Mouse (Mus musculus) testis, adult 2 months (tissue): ENCODE data around the gene Muc5ac. TPM values are rescaled to one million over a fixed set of nuclear protein-coding genes. Genes with fewer than 3 reads are reported as not detected.

Experiments used
- H3K27ac ChIP-seq: fragments of 200-500 bp; 2 replicates; pipeline ENCODE4 v1.5.1; 2012; ENCODE audit warnings: low read depth, low read length; ENCODE audit not compliant: control insufficient read depth, insufficient read depth
- H3K27me3 ChIP-seq: fragments of 200-500 bp; 2 replicates; pipeline ENCODE4 v1.6.1; 2012; ENCODE audit warnings: mild to moderate bottlenecking, low read length, moderate library complexity; ENCODE audit not compliant: control insufficient read depth, insufficient read depth
- H3K36me3 ChIP-seq: fragments of 200-500 bp; 2 replicates; pipeline ENCODE4 v1.6.1; 2012; ENCODE audit warnings: mild to moderate bottlenecking, low read length; ENCODE audit not compliant: control insufficient read depth, insufficient read depth
- H3K4me1 ChIP-seq: fragments of 200-500 bp; 2 replicates; pipeline ENCODE4 v1.6.1; 2012; ENCODE audit warnings: low read length; ENCODE audit not compliant: control insufficient read depth, insufficient read depth
- H3K4me3 ChIP-seq: fragments of 200-500 bp; 2 replicates; pipeline ENCODE4 v1.5.1; 2012; ENCODE audit warnings: low read depth, mild to moderate bottlenecking, low read length, moderate library complexity, mixed read lengths; ENCODE audit not compliant: control insufficient read depth
- CTCF ChIP-seq: fragments of 200-500 bp; IDR thresholded peaks from 2 replicates; pipeline ENCODE4 v1.5.1; 2012; ENCODE audit warnings: low read depth, mild to moderate bottlenecking, inconsistent platforms, low read length, moderate library complexity; ENCODE audit not compliant: control insufficient read depth, insufficient read depth, insufficient replicate concordance
- POLR2A ChIP-seq: fragments of 200-500 bp; IDR thresholded peaks from 2 replicates; pipeline ENCODE4 v1.6.1; 2012; ENCODE audit warnings: low read depth, mild to moderate bottlenecking, inconsistent platforms, low read length, moderate library complexity; ENCODE audit not compliant: control insufficient read depth
- polyA plus RNA-seq: library from polyadenylated mRNA; depleted of rRNA; stranded (reverse); fragments of >200 nt; gene quantifications from 2 replicates; pipeline ENCODE4 v1.2.3, GENCODE M21; 2012; rRNA removed

Gene Muc5ac
- polyA plus RNA-seq, 1 experiment = 0.27 TPM

GRCm38 (mm10) chr7:141836423-141836822 lies 47.7 kb downstream of the Muc5ac start:
- Histone ChIP-seq H3K27me3 (no peaks in the 10 kb centered on the region), H3K4me1 (no peaks in the 10 kb centered on the region), H3K4me3 (no peak overlapping the region), H3K27ac (no peak overlapping the region), H3K36me3 (no peaks in the 10 kb centered on the region)
- no peak for TF ChIP-seq CTCF
- no peak for TF ChIP-seq POLR2A

DNA sequence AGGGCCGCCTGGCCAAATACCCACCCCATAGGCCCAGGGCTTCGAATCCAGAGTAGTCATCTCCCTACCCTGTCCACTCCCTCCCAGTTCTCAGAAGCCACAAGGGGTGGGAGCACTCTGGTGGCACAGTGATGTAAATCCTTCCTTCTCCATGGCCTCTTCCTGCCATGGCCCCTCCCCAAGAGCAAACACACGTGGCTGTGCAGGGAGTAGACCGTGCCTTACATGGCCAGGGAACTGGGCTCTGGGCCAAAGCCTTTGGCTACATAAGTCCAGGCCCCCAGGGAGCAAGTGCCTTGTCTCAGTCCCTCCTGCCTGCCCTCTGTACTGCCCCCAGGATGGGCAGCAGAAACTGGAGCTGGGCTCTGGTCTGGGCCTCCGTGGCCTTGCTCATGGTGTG lies 50.0 kb downstream of the Muc5ac start, which contains the start of gene Muc5b:
Muc5b (plus strand) TSS at position 292 of the 400 bp plus-strand sequence.
- Histone ChIP-seq H3K27me3 (no peaks in the 10 kb centered on the region), H3K36me3 (no peaks in the 10 kb centered on the region), H3K27ac (no peak within 1 kb of the TSS), H3K4me3 (no peak within 1 kb of the TSS), H3K4me1 (no peaks in the 10 kb centered on the region)
- TF ChIP-seq POLR2A (no peak), CTCF (no peak)

- Histone ChIP-seq H3K4me3 (no peak overlapping the region), H3K27me3 (no peaks in the 10 kb centered on the region), H3K27ac (no peak overlapping the region), H3K36me3 (no peaks in the 10 kb centered on the region), H3K4me1 (no peaks in the 10 kb centered on the region)
- TF ChIP-seq POLR2A = no peak
- TF ChIP-seq CTCF = no peak
These were observed 51.6 kb downstream of the Muc5ac start for GRCm38 (mm10) chr7:141840354-141840753.

DNA sequence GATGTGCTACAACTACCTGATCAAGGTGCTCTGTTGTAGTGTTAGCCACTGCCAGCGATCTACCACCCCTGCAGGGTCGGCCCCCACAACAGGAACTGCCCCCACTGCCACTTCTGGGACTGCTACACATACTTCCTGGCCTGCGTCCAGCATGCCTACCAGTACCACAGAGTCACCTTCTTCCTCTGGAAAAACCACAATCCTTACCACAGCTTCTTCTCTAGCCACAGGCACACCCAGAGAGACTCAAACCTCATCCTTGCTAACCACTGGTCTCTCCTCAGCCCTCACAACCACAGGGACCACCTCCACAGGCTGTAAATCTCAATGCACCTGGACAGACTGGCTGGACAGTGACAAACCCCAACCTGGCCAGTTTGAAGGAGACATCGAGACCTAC lies 72.3 kb downstream of the Muc5ac start:
- H3K4me3 ChIP-seq = no peak overlapping the region
- no peak overlapping the region for H3K27ac ChIP-seq
- TF ChIP-seq CTCF (no peak), POLR2A (no peak)
- H3K27me3 ChIP-seq = no peaks in the 10 kb centered on the region
- H3K36me3 ChIP-seq = no peaks in the 10 kb centered on the region
- no peaks in the 10 kb centered on the region for H3K4me1 ChIP-seq

Other genes starting within 250 kb of the Muc5ac start
- gene Chid1, start 249.1 kb upstream of the Muc5ac start, polyA plus RNA-seq = 81.0 and 89.4 TPM in 2 replicates
- gene Ap2a2, start 226.8 kb upstream of the Muc5ac start, polyA plus RNA-seq = 25.4 and 26.8 TPM in 2 replicates
- gene Muc6, start 133.7 kb upstream of the Muc5ac start, polyA plus RNA-seq = 1.6 and 1.8 TPM in 2 replicates
- 1.3 and 1.8 TPM in 2 replicates for gene Muc2, start 98.6 kb upstream of the Muc5ac start, polyA plus RNA-seq
- gene Muc5b, start 50.1 kb downstream of the Muc5ac start, polyA plus RNA-seq = 0.06 and 0.07 TPM in 2 replicates
- gene Tollip, start 129.5 kb downstream of the Muc5ac start, polyA plus RNA-seq = 232 TPM in 2 replicates
- gene Brsk2, start 160.8 kb downstream of the Muc5ac start, polyA plus RNA-seq = 99.9 and 110 TPM in 2 replicates